Mouse (Mus musculus) hindbrain, embryonic 10.5 days (tissue): Measurements from ENCODE around the gene Otoa. TPM values are rescaled to one million over a fixed set of nuclear protein-coding genes. Genes with fewer than 3 reads are reported as not detected.

Experiments used
- DNase-seq: peaks from one replicate; pipeline ENCODE4 v3.0.0-alpha.2; 2017; ENCODE audit warnings: low spot score
- H3K27ac ChIP-seq: fragments of 300-500 bp; sonication (generic); 2 replicates; pipeline ENCODE4 v1.5.1; 2016; ENCODE audit warnings: mild to moderate bottlenecking, moderate library complexity
- H3K27me3 ChIP-seq: fragments of 300-500 bp; sonication (generic); 2 replicates; pipeline ENCODE4 v1.6.1; 2016; ENCODE audit warnings: mild to moderate bottlenecking; ENCODE audit not compliant: poor library complexity, insufficient read depth, severe bottlenecking
- H3K36me3 ChIP-seq: fragments of 300-500 bp; sonication (generic); 2 replicates; pipeline ENCODE4 v1.6.1; 2016; ENCODE audit warnings: mild to moderate bottlenecking, moderate library complexity
- H3K4me1 ChIP-seq: fragments of 300-500 bp; sonication (generic); replicated peaks from 2 replicates; pipeline ENCODE4 v1.6.1; 2016; ENCODE audit warnings: mild to moderate bottlenecking
- H3K4me3 ChIP-seq: fragments of 300-500 bp; sonication (generic); 2 replicates; pipeline ENCODE4 v1.5.1; 2016; ENCODE audit warnings: mild to moderate bottlenecking, moderate library complexity
- H3K9me3 ChIP-seq: fragments of 300-500 bp; sonication (generic); 2 replicates; pipeline ENCODE4 v1.6.1; 2016; ENCODE audit warnings: mild to moderate bottlenecking, moderate library complexity
- WGBS: fragments of 180-500 bp; shearing (Covaris S2); methylation state at CpG from one replicate; pipeline ENCODE4 v1.1.7; 2016; 5-methylcytosine and 5-hydroxymethylcytosine counted together
- polyA plus RNA-seq: library from polyadenylated mRNA; unstranded; fragments of >200 nt; fragmentation: Nextera tagmentation; extraction: Ambion mirVana; gene quantifications from 2 replicates; pipeline ENCODE4 v1.2.1, GENCODE M21; 2016

Gene Otoa
- 0.10 and 0.65 TPM in 2 replicates for polyA plus RNA-seq

GRCm38 (mm10) chr7:121081350-121081749 is at the start of gene Otoa:
Otoa (plus strand) TSS chr7:121081650.
- 92% methylated on average over 4 of the region's 4 CpGs for WGBS
- H3K9me3 ChIP-seq: no peaks in the 10 kb centered on the region
- peaks cover 40% of the 10 kb centered on the region for H3K36me3 ChIP-seq
- no peak within 1 kb of the TSS for H3K4me3 ChIP-seq
- H3K27ac ChIP-seq: no peak within 1 kb of the TSS
- H3K4me1 ChIP-seq: peaks cover 15% of the 10 kb centered on the region
- DNase-seq: no peak
- H3K27me3 ChIP-seq: no peaks in the 10 kb centered on the region

DNA sequence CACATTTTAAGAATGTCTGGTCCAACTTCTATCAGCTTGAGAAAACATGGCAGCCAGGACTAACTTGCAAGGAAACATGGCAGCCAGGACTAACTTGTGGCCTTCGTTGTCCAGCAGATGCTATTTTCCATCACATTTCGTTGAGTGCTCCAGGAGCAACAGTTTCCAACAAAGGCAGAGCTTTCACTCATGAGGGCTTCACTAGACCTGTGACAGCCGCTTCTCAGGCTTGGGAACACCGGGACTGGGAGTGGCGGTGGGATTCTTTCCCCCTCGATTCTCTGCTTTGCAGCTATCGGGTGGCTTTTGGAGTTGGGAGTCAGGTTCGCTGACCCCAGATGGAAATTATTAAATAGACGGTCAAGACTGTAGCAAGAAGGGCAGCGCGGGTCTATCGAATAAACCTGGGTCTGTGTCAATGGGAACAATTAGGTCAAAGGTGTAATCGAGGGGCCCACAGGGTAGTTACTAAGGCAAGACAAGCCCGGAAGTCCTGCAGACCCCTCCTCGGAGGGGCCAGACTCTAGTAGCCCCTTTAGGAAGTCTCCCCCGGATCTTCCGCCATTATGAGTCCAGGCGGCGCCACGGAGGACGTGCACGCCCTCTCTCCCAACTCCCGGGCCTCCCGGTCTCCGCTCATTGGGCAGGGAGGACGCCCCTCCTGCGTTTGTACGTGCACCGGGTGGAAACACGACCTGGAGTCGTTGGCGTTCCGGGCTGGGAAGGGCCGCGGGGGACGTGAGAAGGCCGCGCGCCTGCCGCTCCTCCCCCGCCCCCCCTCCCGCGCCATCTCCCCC is 47.4 kb upstream of the Otoa start, which contains the start of gene Mettl9:
Gene Mettl9, plus strand, starts transcription at position 590 of the 797 bp plus-strand sequence.
- Histone ChIP-seq H3K27me3 (peaks cover 16% of the 10 kb centered on the region), H3K36me3 (no peaks in the 10 kb centered on the region), H3K4me3 (peak within 1 kb of the TSS; percentile 94), H3K4me1 (peaks cover 32% of the 10 kb centered on the region), H3K27ac (peak within 1 kb of the TSS; percentile 100), H3K9me3 (no peaks in the 10 kb centered on the region)
- WGBS: 3% methylated on average over 42 of the region's 43 CpGs
- DNase-seq: peak; percentile 97

DNA sequence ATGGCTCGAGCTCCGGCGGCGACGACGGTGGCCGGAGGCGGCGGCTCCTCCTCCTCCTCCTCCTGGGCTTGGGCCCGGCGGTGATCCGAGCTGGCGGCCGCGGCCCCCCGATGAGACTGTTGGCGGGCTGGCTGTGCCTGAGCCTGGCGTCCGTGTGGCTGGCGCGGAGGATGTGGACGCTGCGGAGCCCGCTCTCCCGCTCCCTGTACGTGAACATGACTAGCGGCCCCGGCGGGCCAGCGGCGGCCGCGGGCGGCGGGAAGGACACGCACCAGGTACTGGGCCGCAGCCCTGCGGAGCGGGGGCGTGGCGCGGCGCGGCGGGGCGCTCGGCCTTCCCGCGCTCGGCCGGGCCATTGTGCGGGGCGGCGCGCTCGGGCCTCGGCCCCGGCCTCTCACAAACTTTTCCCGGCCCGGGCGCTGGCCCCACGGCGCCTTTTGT is 46.7 kb upstream of the Otoa start:
- Histone ChIP-seq H3K9me3 (no peaks in the 10 kb centered on the region), H3K4me3 (peak overlapping the region; percentile 94), H3K27me3 (peaks cover 16% of the 10 kb centered on the region), H3K36me3 (no peaks in the 10 kb centered on the region), H3K27ac (peak overlapping the region; percentile 100), H3K4me1 (peaks cover 32% of the 10 kb centered on the region)
- no peak for DNase-seq
- under 1% methylated on average over 63 of the region's 63 CpGs for WGBS

GRCm38 (mm10) chr7:121035161-121035721 is 46.2 kb upstream of the Otoa start:
- Histone ChIP-seq H3K27ac (peak overlapping the region; percentile 100), H3K9me3 (no peaks in the 10 kb centered on the region), H3K4me1 (peaks cover 32% of the 10 kb centered on the region), H3K36me3 (no peaks in the 10 kb centered on the region), H3K27me3 (peaks cover 16% of the 10 kb centered on the region), H3K4me3 (peak overlapping the region; percentile 94)
- peak; percentile 64 for DNase-seq
- WGBS: under 1% methylated on average over 24 of the region's 24 CpGs

DNA sequence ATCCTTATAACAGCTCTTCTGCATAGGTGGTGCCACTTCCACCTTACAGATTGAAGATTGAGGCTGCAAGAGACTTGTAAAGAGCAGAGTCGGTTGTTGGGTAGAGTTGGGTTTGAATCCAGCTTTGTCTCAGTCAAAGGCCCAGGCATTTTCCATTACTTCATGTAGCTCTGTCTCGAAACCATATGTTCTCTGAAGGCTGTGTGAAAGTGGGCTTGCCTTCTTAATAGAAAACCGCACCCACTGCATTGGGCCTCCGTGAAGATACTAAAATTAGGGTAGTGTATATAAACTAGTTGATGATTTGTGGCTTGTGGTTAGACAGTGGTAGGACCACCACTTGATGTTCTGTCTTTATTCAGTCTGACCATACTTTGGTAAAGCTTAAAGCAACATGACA is 40.9 kb upstream of the Otoa start:
- no peak for DNase-seq
- Histone ChIP-seq H3K36me3 (peaks cover 12% of the 10 kb centered on the region), H3K4me3 (no peak overlapping the region), H3K9me3 (peaks cover 5% of the 10 kb centered on the region; the same call in 1 of the 2 replicates), H3K27me3 (no peaks in the 10 kb centered on the region), H3K27ac (no peak overlapping the region), H3K4me1 (peaks cover 27% of the 10 kb centered on the region)
- WGBS: 94% methylated on average over 4 of the region's 4 CpGs

DNA sequence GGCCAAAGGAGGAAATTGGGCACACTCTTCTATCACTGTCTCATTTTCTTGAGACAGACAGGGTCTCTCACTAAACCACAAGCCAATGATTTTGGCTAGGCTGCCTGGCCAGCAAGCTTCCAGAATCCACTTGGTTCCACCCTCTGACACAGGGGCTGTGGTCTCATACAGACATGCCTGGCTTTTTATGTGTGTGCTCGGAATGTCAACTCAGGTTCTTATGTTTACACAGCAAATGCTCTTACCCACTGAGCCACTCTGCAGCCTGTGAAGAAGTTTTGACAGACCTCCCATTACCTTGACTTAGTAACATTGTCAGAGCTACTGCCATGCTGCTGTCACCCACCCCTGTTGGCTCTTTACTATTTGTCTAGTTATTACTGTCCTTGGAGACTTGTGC is 39.5 kb upstream of the Otoa start:
- H3K36me3 ChIP-seq: peaks cover 12% of the 10 kb centered on the region
- H3K27me3 ChIP-seq: no peaks in the 10 kb centered on the region
- H3K9me3 ChIP-seq: peaks cover 5% of the 10 kb centered on the region; the same call in 1 of the 2 replicates
- H3K4me3 ChIP-seq: no peak overlapping the region
- H3K4me1 ChIP-seq: peaks cover 14% of the 10 kb centered on the region
- DNase-seq: no peak
- no peak overlapping the region for H3K27ac ChIP-seq
- WGBS: 76% methylated on average over 1 of the region's 1 CpGs

GRCm38 (mm10) chr7:121043004-121043403 is 38.4 kb upstream of the Otoa start:
- peaks cover 4% of the 10 kb centered on the region; the same call in 1 of the 2 replicates for H3K4me1 ChIP-seq
- no peaks in the 10 kb centered on the region for H3K27me3 ChIP-seq
- no peak overlapping the region for H3K27ac ChIP-seq
- peaks cover 15% of the 10 kb centered on the region for H3K36me3 ChIP-seq
- 96% methylated on average over 3 of the region's 3 CpGs for WGBS
- H3K9me3 ChIP-seq: peaks cover 5% of the 10 kb centered on the region; the same call in 1 of the 2 replicates
- no peak overlapping the region for H3K4me3 ChIP-seq
- DNase-seq: no peak

DNA sequence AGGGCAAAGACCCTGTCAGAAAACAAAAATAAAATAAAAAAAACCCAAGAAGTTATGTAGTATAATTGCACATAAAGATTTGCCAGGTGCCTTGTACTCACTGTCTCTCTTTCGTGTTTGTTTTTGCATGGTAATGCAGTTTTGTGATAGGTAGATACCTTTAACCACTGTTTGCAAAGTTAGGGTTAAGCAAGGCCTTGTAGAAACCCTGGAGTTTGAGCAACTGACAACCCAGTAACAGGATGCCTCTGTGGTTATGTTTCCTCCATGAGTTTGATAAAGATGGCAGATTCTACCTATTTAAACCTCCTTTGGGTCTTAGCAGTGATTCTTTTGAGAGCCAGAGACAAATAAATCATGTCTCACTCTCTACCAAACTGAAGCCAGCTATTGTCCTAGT is 37.9 kb upstream of the Otoa start:
- no peak for DNase-seq

GRCm38 (mm10) chr7:121044251-121044650 is 37.2 kb upstream of the Otoa start:
- WGBS: 94% methylated on average over 1 of the region's 1 CpGs
- no peak overlapping the region for H3K4me3 ChIP-seq
- H3K4me1 ChIP-seq: no peaks in the 10 kb centered on the region
- DNase-seq: no peak
- H3K27ac ChIP-seq: no peak overlapping the region
- H3K36me3 ChIP-seq: peaks cover 27% of the 10 kb centered on the region
- H3K9me3 ChIP-seq: peaks cover 5% of the 10 kb centered on the region; the same call in 1 of the 2 replicates
- H3K27me3 ChIP-seq: no peaks in the 10 kb centered on the region

More for the DNA sequence above, 37.9 kb upstream of the Otoa start:
- H3K9me3 ChIP-seq: peaks cover 5% of the 10 kb centered on the region; the same call in 1 of the 2 replicates
- H3K27ac ChIP-seq: no peak overlapping the region
- no peak overlapping the region for H3K4me3 ChIP-seq
- H3K4me1 ChIP-seq: no peaks in the 10 kb centered on the region
- peaks cover 20% of the 10 kb centered on the region for H3K36me3 ChIP-seq
- H3K27me3 ChIP-seq: no peaks in the 10 kb centered on the region
- 94% methylated on average over 1 of the region's 1 CpGs for WGBS

GRCm38 (mm10) chr7:121045671-121046453 is 35.6 kb upstream of the Otoa start:
- H3K4me1 ChIP-seq: no peaks in the 10 kb centered on the region
- H3K9me3 ChIP-seq: peaks cover 5% of the 10 kb centered on the region; the same call in 1 of the 2 replicates
- 97% methylated on average over 6 of the region's 6 CpGs for WGBS
- H3K4me3 ChIP-seq: no peak overlapping the region
- no peak for DNase-seq
- H3K27ac ChIP-seq: no peak overlapping the region
- H3K36me3 ChIP-seq: peaks cover 43% of the 10 kb centered on the region
- H3K27me3 ChIP-seq: no peaks in the 10 kb centered on the region

DNA sequence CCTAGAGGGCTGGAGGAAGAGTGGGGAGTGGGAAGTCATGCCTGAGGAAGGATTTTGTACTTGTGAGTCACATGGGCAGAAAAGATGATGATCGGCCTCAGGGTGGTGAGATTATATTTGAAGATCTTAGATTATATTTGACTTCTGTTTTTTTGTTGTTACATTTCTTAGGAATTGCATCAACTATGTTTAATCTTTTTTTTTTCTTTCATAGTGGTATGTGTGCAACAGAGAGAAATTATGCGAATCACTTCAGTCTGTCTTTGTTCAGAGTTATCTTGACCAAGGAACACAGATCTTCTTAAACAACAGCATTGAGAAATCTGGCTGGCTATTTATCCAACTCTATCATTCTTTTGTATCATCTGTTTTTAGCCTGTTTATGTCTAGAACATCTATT is 33.8 kb upstream of the Otoa start:
- Histone ChIP-seq H3K36me3 (peaks cover 61% of the 10 kb centered on the region), H3K9me3 (peaks cover 5% of the 10 kb centered on the region; the same call in 1 of the 2 replicates), H3K27me3 (no peaks in the 10 kb centered on the region), H3K27ac (no peak overlapping the region), H3K4me3 (no peak overlapping the region), H3K4me1 (no peaks in the 10 kb centered on the region)
- DNase-seq: no peak
- WGBS: 98% methylated on average over 2 of the region's 2 CpGs

GRCm38 (mm10) chr7:121053071-121053470 is 28.4 kb upstream of the Otoa start:
- no peaks in the 10 kb centered on the region for H3K4me1 ChIP-seq
- H3K27ac ChIP-seq: no peak overlapping the region
- H3K9me3 ChIP-seq: no peaks in the 10 kb centered on the region
- H3K4me3 ChIP-seq: no peak overlapping the region
- 92% methylated on average over 4 of the region's 4 CpGs for WGBS
- H3K27me3 ChIP-seq: no peaks in the 10 kb centered on the region
- H3K36me3 ChIP-seq: peaks cover 99% of the 10 kb centered on the region
- DNase-seq: no peak
